Mouse (Mus musculus) layer of hippocampus, adult 18-20 months (tissue): ENCODE measurements at regions not wholly inside any gene's neighbourhood (a gene's known extent, or its start where the extent isn't known, plus 50 kb on each side); places are given as distances from the start of the nearest gene placed in this dataset.

Source experiments
- DNase-seq, 2 experiments: peaks; one replicate each; pipeline ENCODE4 v3.0.0; 2022; ENCODE audit warnings: low spot score in 2 of 2

GRCm38 (mm10) chr13:19888983-19889773 is 65.1 kb upstream of the Gpr141 start:
- DNase-seq, result no peak

- peak in 1 of 2 experiments; percentile 2 for DNase-seq
These were observed 60.0 kb upstream of the Gpr141 start for GRCm38 (mm10) chr13:19883896-19884658.

- DNase-seq, result no peak
These were observed 58.8 kb upstream of the Gpr141 start for GRCm38 (mm10) chr13:19882889-19883288.

- no peak for DNase-seq
These were observed 57.7 kb upstream of the Gpr141 start for GRCm38 (mm10) chr13:19881772-19882171.

GRCm38 (mm10) chr13:19874621-19875249 is 50.7 kb upstream of the Gpr141 start:
- no peak for DNase-seq
